Mouse (Mus musculus) neural tube, embryonic 12.5 days (tissue): Measurements from ENCODE around the gene Mphosph10. TPM values are rescaled to one million over a fixed set of nuclear protein-coding genes. Genes with fewer than 3 reads are reported as not detected.

Source experiments
- ATAC-seq: fragments of 200-750 bp; cut with Nextera tagmentation; 2 replicates; pipeline ENCODE4 v1.8.0; 2017; ENCODE audit warnings: low read depth, mild to moderate bottlenecking, moderate TSS enrichment, moderate library complexity; ENCODE audit not compliant: low FRiP score
- H3K27ac ChIP-seq: fragments of 300-500 bp; sonication (generic); 2 replicates; pipeline ENCODE4 v1.5.1; 2016
- H3K27me3 ChIP-seq: fragments of 300-500 bp; sonication (generic); replicated peaks from 2 replicates; pipeline ENCODE4 v1.6.1; 2016; ENCODE audit warnings: mild to moderate bottlenecking
- H3K36me3 ChIP-seq: fragments of 300-500 bp; sonication (generic); 2 replicates; pipeline ENCODE4 v1.6.1; 2016; ENCODE audit warnings: mild to moderate bottlenecking
- H3K4me1 ChIP-seq: fragments of 300-500 bp; sonication (generic); 2 replicates; pipeline ENCODE4 v1.6.1; 2016
- H3K4me2 ChIP-seq: fragments of 300-500 bp; sonication (generic); replicated peaks from 2 replicates; pipeline ENCODE4 v1.6.1; 2016; ENCODE audit warnings: mild to moderate bottlenecking
- H3K4me3 ChIP-seq: fragments of 300-500 bp; sonication (generic); 2 replicates; pipeline ENCODE4 v1.5.1; 2016
- H3K9ac ChIP-seq: fragments of 300-500 bp; sonication (generic); 2 replicates; pipeline ENCODE4 v1.6.1; 2016; ENCODE audit warnings: mild to moderate bottlenecking
- H3K9me3 ChIP-seq: fragments of 300-500 bp; sonication (generic); 2 replicates; pipeline ENCODE4 v1.6.1; 2016; ENCODE audit warnings: mild to moderate bottlenecking
- WGBS: fragments of 180-500 bp; shearing (Covaris S2); methylation state at CpG from one replicate; pipeline ENCODE4 v1.1.7; 2016; 5-methylcytosine and 5-hydroxymethylcytosine counted together
- polyA plus RNA-seq: library from polyadenylated mRNA; unstranded; fragments of >200 nt; fragmentation: Nextera tagmentation; extraction: Ambion mirVana; gene quantifications from 2 replicates; pipeline ENCODE4 v1.2.1, GENCODE M21; 2016

The Mphosph10 gene
- polyA plus RNA-seq, 1 experiment from 2014 or later: 46.6 TPM

DNA sequence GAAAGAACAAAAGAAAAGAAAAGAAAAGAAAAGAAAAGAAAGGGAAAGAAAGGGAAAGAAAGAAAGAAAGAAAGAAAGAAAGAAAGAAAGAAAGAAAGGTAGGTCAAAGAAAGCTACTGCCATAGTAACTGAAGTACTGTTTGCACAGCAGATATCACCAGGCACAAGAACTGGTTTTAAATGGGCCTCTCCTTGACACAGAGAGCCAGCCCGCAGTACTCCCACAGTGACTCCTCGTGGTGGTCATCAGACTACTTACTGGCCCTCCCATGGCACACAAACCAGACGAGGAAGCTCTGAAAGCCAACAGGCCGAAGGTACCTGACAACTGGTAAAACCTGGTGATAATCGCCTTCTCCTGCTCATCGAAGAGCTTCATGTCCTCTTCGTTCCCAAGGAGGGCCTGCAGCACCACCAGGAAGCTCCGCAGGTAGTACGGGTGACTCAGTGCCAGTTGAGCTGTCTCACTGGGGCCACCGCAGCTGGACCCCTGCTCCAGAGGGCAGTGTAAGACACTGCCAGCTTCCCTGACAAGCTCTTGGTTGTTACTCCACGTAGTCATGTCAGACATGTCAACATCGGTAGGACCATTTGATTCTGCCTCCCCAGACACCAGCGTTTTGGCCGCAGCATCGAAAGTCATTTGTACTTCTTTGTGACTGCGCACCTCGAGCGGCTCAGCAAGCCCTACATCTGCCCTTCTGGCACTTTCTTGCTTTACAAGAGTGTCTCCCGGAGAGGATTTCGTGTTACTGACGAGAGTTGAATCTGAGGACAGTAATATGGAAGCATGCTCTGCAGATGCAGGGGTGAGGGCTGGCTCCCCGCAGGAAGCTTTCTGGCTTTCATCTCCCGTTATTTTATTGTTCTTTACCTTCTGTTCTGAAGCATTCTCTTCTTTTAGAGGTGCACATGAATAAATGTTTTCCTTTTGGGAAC lies 19.9 kb downstream of the Mphosph10 start:
- Histone ChIP-seq H3K27me3 (no peaks in the 10 kb centered on the region), H3K27ac (no peak overlapping the region), H3K4me3 (no peak overlapping the region), H3K4me1 (peaks cover 6% of the 10 kb centered on the region; the same call in 1 of the 2 replicates), H3K9ac (no peak overlapping the region), H3K4me2 (no peak overlapping the region), H3K9me3 (no peaks in the 10 kb centered on the region), H3K36me3 (peaks cover 26% of the 10 kb centered on the region)
- 91% methylated on average over 23 of the region's 23 CpGs for WGBS
- ATAC-seq: no peak

DNA sequence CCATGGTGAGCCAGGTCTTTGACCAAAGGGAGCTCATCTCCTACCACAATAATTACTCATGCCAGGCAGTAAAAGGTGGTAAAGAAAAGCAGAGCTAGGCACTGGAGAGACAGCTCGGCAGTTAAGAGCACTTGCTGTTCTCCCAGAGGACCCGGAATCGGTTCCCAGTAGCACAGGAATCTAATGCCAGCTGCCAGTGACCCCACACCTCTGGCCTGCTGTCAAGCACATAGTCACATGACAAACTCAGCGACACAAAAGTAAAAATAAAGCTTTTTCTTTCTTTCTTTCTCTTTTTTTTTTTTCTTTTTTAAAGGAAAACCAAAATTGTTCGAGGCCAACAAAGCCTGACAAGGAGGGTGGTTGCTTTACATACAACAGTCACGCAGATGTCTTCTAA lies 22.2 kb downstream of the Mphosph10 start:
- Histone ChIP-seq H3K36me3 (peaks cover 20% of the 10 kb centered on the region), H3K4me2 (no peak overlapping the region), H3K27me3 (no peaks in the 10 kb centered on the region), H3K4me3 (no peak overlapping the region), H3K4me1 (peaks cover 6% of the 10 kb centered on the region; the same call in 1 of the 2 replicates), H3K9me3 (no peaks in the 10 kb centered on the region), H3K9ac (no peak overlapping the region), H3K27ac (no peak overlapping the region)
- no peak for ATAC-seq
- WGBS: 82% methylated on average over 6 of the region's 6 CpGs

DNA sequence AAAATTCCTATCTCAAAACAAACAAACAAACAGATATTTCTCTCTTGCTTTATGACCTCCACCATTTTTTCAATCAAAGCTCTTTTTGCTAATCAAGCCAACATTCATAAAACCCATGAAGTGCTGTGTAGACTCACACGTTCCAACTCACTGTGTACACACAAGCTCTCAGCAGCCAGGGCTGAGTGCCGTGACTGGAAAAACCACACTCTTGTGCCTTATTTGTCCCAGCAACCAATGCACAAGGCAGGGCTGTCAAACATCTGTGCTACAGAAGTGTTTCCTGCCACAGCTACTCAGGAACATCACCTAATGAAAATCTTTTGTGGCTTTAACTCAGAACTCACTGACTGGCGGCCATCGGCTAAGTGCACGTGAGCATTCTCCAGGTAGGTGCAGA lies 26.2 kb downstream of the Mphosph10 start:
- Histone ChIP-seq H3K4me3 (no peak overlapping the region), H3K9ac (no peak overlapping the region), H3K4me2 (no peak overlapping the region), H3K27me3 (no peaks in the 10 kb centered on the region), H3K27ac (no peak overlapping the region), H3K36me3 (peaks cover 57% of the 10 kb centered on the region), H3K4me1 (no peaks in the 10 kb centered on the region), H3K9me3 (no peaks in the 10 kb centered on the region)
- ATAC-seq: no peak
- WGBS: 96% methylated on average over 5 of the region's 5 CpGs

DNA sequence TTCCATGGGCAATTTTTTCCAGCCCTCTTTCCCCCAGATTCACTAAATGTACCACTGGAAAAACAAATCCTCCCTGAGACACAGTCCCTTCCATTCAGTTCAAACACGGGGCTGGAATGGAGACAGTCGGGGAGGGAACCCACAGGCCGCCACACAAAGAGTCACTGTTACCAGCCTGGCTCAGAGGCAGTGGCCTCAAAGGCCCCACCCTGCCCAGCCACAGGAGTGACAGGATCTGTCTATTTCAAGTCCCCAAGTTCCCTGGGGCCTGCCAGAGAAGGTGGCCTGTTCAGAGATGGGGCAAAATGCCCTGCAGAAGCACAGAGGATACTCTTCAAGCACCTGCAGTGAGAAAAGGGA lies 31.5 kb downstream of the Mphosph10 start:
- Histone ChIP-seq H3K27ac (no peak overlapping the region), H3K4me2 (no peak overlapping the region), H3K4me1 (no peaks in the 10 kb centered on the region), H3K4me3 (no peak overlapping the region), H3K9me3 (no peaks in the 10 kb centered on the region), H3K9ac (no peak overlapping the region), H3K27me3 (no peaks in the 10 kb centered on the region), H3K36me3 (peaks cover 71% of the 10 kb centered on the region)
- 61% methylated on average over 3 of the region's 3 CpGs for WGBS
- no peak for ATAC-seq

GRCm38 (mm10) chr7:64359943-64360585 lies 32.0 kb downstream of the Mphosph10 start:
- Histone ChIP-seq H3K27me3 (no peaks in the 10 kb centered on the region), H3K9me3 (no peaks in the 10 kb centered on the region), H3K36me3 (peaks cover 71% of the 10 kb centered on the region), H3K4me2 (no peak overlapping the region), H3K9ac (no peak overlapping the region), H3K4me3 (no peak overlapping the region), H3K4me1 (no peaks in the 10 kb centered on the region), H3K27ac (no peak overlapping the region)
- no peak for ATAC-seq
- 86% methylated on average over 20 of the region's 20 CpGs for WGBS

DNA sequence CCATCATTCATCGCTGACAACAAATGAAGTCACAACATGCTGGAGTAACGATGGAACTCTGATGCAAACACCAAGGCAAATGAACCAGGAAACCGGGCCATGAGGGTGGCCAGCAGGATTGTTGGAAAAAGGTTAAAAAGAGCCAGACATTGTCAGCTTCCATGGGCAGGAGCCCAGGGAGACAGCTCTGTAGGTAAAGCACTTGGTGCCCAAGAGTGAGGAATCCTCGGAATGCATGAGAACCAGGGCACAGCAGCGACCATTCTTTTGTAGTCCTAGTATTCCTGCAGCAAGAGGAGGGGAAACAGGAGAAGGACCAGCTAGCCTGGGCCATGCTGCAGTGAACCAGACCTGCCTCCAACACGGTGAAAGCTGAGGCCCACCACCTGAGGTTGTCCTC lies 33.4 kb downstream of the Mphosph10 start:
- no peak overlapping the region for H3K27ac ChIP-seq
- no peaks in the 10 kb centered on the region for H3K27me3 ChIP-seq
- no peaks in the 10 kb centered on the region for H3K9me3 ChIP-seq
- H3K9ac ChIP-seq: no peak overlapping the region
- peaks cover 63% of the 10 kb centered on the region for H3K36me3 ChIP-seq
- 82% methylated on average over 6 of the region's 6 CpGs for WGBS
- H3K4me3 ChIP-seq: no peak overlapping the region
- H3K4me1 ChIP-seq: no peaks in the 10 kb centered on the region
- ATAC-seq: no peak
- H3K4me2 ChIP-seq: no peak overlapping the region

DNA sequence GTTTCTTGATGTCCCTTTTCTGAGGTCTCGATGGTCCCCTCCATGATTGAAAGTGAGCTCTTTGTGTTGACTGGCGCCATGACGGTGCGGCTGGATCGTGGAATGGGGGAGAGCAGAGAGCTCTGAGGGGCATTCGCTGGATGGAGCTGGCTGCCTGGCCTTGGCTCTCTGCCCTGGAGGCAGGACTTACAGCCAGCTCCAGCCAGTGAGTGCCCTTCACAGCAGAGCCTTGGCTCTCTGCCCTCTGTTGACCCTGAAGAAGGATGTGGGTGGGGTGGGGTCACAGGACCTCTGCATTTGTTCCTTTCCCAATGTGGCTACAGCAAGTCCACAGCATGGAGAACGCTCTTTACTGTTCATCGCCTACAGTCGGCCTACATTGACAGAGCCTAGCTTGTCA lies 34.7 kb downstream of the Mphosph10 start:
- no peak for ATAC-seq
- Histone ChIP-seq H3K9ac (no peak overlapping the region), H3K36me3 (peaks cover 61% of the 10 kb centered on the region), H3K4me3 (no peak overlapping the region), H3K4me1 (no peaks in the 10 kb centered on the region), H3K27me3 (no peaks in the 10 kb centered on the region), H3K27ac (no peak overlapping the region), H3K9me3 (no peaks in the 10 kb centered on the region), H3K4me2 (no peak overlapping the region)
- WGBS: 89% methylated on average over 9 of the region's 9 CpGs

DNA sequence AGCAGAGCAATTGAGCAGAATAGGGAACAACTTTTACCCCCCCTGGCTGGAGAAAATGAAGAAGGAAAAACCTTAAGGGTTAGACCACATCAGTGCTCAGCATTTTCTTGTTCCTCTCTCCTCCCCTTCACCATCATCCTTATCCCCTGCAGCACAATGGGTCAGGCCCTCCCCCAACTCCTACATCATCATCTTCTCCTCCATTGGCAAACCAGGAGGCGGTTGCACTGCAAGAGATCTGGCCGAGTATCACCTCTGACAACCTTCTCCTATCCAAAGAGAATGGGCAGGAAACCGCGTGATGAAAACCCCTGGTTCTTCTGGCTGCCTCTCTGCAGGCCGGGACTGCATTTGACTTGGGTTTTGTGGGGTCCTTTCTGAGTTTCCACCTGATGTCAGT lies 35.4 kb downstream of the Mphosph10 start:
- WGBS: 91% methylated on average over 5 of the region's 5 CpGs

GRCm38 (mm10) chr7:64354206-64354605 lies 37.9 kb downstream of the Mphosph10 start:
- no peaks in the 10 kb centered on the region for H3K9me3 ChIP-seq
- peaks cover 40% of the 10 kb centered on the region for H3K36me3 ChIP-seq
- H3K4me2 ChIP-seq: 0 out of 2 replicates have a peak overlapping the region, but pooled peaks have one; percentile 10
- no peak overlapping the region for H3K9ac ChIP-seq
- WGBS: 46% methylated on average over 14 of the region's 14 CpGs
- H3K4me3 ChIP-seq: no peak overlapping the region
- H3K27ac ChIP-seq: no peak overlapping the region
- H3K4me1 ChIP-seq: no peaks in the 10 kb centered on the region
- no peaks in the 10 kb centered on the region for H3K27me3 ChIP-seq
- ATAC-seq: no peak

More for the DNA sequence above, 35.4 kb downstream of the Mphosph10 start:
- H3K27ac ChIP-seq: no peak overlapping the region
- H3K36me3 ChIP-seq: peaks cover 54% of the 10 kb centered on the region
- no peaks in the 10 kb centered on the region for H3K4me1 ChIP-seq
- no peak overlapping the region for H3K9ac ChIP-seq
- no peaks in the 10 kb centered on the region for H3K27me3 ChIP-seq
- no peak overlapping the region for H3K4me3 ChIP-seq
- H3K9me3 ChIP-seq: no peaks in the 10 kb centered on the region
- no peak for ATAC-seq
- H3K4me2 ChIP-seq: no peak overlapping the region

- no peak for ATAC-seq
- H3K4me3 ChIP-seq: no peak overlapping the region
- WGBS: 89% methylated on average over 4 of the region's 4 CpGs
- H3K27me3 ChIP-seq: no peaks in the 10 kb centered on the region
- no peaks in the 10 kb centered on the region for H3K4me1 ChIP-seq
- H3K4me2 ChIP-seq: no peak overlapping the region
- no peak overlapping the region for H3K27ac ChIP-seq
- H3K9ac ChIP-seq: no peak overlapping the region
- peaks cover 38% of the 10 kb centered on the region for H3K36me3 ChIP-seq
- H3K9me3 ChIP-seq: no peaks in the 10 kb centered on the region
Measured at GRCm38 (mm10) chr7:64351087-64351486, 41.0 kb downstream of the Mphosph10 start.

GRCm38 (mm10) chr7:64349147-64349861 lies 42.8 kb downstream of the Mphosph10 start:
- Histone ChIP-seq H3K4me1 (no peaks in the 10 kb centered on the region), H3K4me2 (no peak overlapping the region), H3K4me3 (no peak overlapping the region), H3K27me3 (no peaks in the 10 kb centered on the region), H3K36me3 (peaks cover 40% of the 10 kb centered on the region), H3K9me3 (no peaks in the 10 kb centered on the region), H3K27ac (no peak overlapping the region), H3K9ac (no peak overlapping the region)
- ATAC-seq: no peak
- WGBS: 87% methylated on average over 15 of the region's 15 CpGs

DNA sequence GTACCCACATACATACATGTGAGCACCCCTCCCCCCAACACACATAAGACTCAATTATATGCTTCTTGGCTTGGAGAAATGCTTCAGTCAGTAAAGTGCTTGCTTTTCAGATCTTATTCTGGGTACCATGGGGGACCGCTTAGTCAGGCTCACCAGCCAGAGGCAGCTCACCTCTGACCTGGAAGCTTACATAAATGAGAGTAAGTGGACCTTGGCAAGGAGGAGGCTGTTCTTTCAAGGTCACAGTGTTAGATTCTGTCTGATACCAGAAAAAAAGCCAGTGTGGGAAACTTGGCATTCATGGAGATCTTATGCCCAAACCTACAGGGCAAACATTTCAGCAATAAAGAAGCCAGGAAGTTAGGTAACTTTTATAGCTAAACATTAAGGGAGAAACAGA lies 44.3 kb downstream of the Mphosph10 start:
- H3K9ac ChIP-seq: no peak overlapping the region
- no peaks in the 10 kb centered on the region for H3K4me1 ChIP-seq
- no peak overlapping the region for H3K27ac ChIP-seq
- no peaks in the 10 kb centered on the region for H3K9me3 ChIP-seq
- 97% methylated on average over 1 of the region's 1 CpGs for WGBS
- H3K4me3 ChIP-seq: no peak overlapping the region
- no peak overlapping the region for H3K4me2 ChIP-seq
- H3K27me3 ChIP-seq: no peaks in the 10 kb centered on the region
- ATAC-seq: no peak
- peaks cover 29% of the 10 kb centered on the region for H3K36me3 ChIP-seq
